ENCODE assay signal across 9 mouse cellular contexts in the genomic region with DNA sequence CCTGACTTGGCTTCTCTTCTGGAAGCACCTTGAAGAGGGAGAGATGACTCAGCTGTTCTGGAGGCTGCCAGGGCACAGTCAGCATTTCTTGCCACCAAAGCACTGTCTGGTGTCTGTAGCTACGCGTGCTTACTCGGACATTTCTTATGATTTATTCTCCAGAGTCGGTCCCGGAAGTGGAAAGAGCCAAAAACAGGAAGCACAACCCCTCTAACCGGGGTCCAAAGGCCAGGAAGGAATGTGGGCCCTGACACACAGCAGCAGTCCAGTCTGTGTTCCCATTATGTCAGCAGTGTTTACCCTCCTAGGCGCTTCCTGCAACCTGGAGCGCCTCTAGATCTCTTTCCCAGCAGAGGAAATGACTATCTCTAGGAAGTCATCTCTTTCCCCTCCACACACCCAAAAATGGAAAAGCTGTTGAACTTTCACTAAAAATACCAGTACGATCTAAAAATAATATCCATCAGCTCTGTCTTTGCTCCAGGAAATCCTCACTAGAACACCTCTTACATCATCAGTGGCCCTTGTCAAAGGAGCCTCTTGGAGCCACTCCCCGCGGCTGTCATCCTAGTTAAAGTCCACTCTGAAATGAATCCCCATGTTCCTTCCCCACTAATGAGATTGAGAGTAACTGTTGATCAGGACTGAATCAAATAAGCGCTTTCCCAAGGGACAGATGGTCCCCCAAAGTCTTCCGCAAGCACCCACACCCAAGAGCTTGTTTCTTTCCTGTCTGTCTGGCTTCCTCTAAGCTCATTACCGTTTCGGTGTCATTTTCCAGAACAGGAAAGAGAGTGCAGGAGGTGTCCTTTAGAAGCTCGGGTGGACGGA.
A peak's percentile ranks its signal among the peaks of the same experiment; 100 is the strongest.
DNase-seq lines count a peak whose midpoint lies in the region; ATAC-seq and TF ChIP-seq lines count a peak whose summit lies in the region.
"Had no signal": no experiment of that assay in that cellular context is flagged by ENCODE, and none has a peak within 500 bp of the region (broad histone marks: within the 10 kb centered on the region; RNA-seq: fewer than 3 reads in every experiment).

No protein-coding gene starts in this region.

- peaks cover 2% of the 10 kb centered on the region; the same call in 1 of the 2 replicates for H3K9me3 ChIP-seq in erythroblast, embryonic 14.5 days (ENCODE audit: control insufficient read depth, low read length)
- no peaks in the 10 kb centered on the region for H3K9me3 ChIP-seq in intestine, postnatal 0 days (ENCODE audit: control insufficient read depth)
- no peaks in the 10 kb centered on the region for H3K9me3 ChIP-seq in liver, postnatal 0 days (ENCODE audit: low read length)
- H3K9me3 ChIP-seq in forebrain, embryonic 13.5 days (replicated peaks), result 0 out of 2 replicates have a peak, but pooled peaks cover 3% of the 10 kb centered on the region
- H3K9me3 ChIP-seq: limb, embryonic 15.5 days had no signal

- no peak for TF ChIP-seq CTCF in intestine, postnatal 0 days (IDR thresholded peaks at IDR 0.05; ENCODE audit: low read depth)
- TF ChIP-seq CTCF in liver, postnatal 0 days (IDR thresholded peaks at IDR 0.05; ENCODE audit: low read depth), result no peak

- peaks cover 30% of the 10 kb centered on the region for H3K4me1 ChIP-seq in erythroblast, embryonic 14.5 days (ENCODE audit: control insufficient read depth)
- H3K4me1 ChIP-seq in intestine, postnatal 0 days (replicated peaks; ENCODE audit: control insufficient read depth, insufficient read depth, low read length), result no peaks in the 10 kb centered on the region
- H3K4me1 ChIP-seq in liver, postnatal 0 days (ENCODE audit: insufficient read depth), result no peaks in the 10 kb centered on the region
- peaks cover 7% of the 10 kb centered on the region; the same call in 1 of the 2 replicates for H3K4me1 ChIP-seq in forebrain, embryonic 13.5 days

- ATAC-seq in intestine, postnatal 0 days, result peak; percentile 31; the same call in 1 of the 2 replicates
- ATAC-seq in liver, postnatal 0 days, result peak; percentile 81
- no peak for ATAC-seq in monocyte, adult 5-6 weeks (replicated peaks; ENCODE audit: insufficient number of reproducible peaks, low FRiP score, low TSS enrichment, poor library complexity, severe bottlenecking)
- ATAC-seq in forebrain, embryonic 13.5 days, result no peak

- no peaks in the 10 kb centered on the region for H3K27me3 ChIP-seq in erythroblast, embryonic 14.5 days (ENCODE audit: control insufficient read depth)
- H3K27me3 ChIP-seq in intestine, postnatal 0 days (replicated peaks; ENCODE audit: control insufficient read depth, insufficient read depth, low read length), result no peaks in the 10 kb centered on the region
- no peaks in the 10 kb centered on the region for H3K27me3 ChIP-seq in liver, postnatal 0 days (ENCODE audit: insufficient read depth, low read length)
- no peaks in the 10 kb centered on the region for H3K27me3 ChIP-seq in forebrain, embryonic 13.5 days

- no peaks in the 10 kb centered on the region for H3K36me3 ChIP-seq in erythroblast, embryonic 14.5 days (ENCODE audit: control insufficient read depth)
- H3K36me3 ChIP-seq in intestine, postnatal 0 days (ENCODE audit: control insufficient read depth, insufficient read depth), result no peaks in the 10 kb centered on the region
- no peaks in the 10 kb centered on the region for H3K36me3 ChIP-seq in liver, postnatal 0 days (replicated peaks; ENCODE audit: insufficient read depth, low read length)
- no peaks in the 10 kb centered on the region for H3K36me3 ChIP-seq in forebrain, embryonic 13.5 days (ENCODE audit: poor library complexity, severe bottlenecking)
- H3K36me3 ChIP-seq: limb, embryonic 15.5 days had no signal

- H3K9ac ChIP-seq in intestine, postnatal 0 days (ENCODE audit: low read depth, low read length), result no peak overlapping the region
- no peak overlapping the region for H3K9ac ChIP-seq in liver, postnatal 0 days (replicated peaks)
- no peak overlapping the region for H3K9ac ChIP-seq in forebrain, embryonic 13.5 days
- H3K9ac ChIP-seq: limb, embryonic 15.5 days had no signal

- intact Hi-C loops in left cerebral cortex, postnatal 36 days (cut with DNase I), result no loop called here

- H3K4me2 ChIP-seq in intestine, postnatal 0 days (replicated peaks; ENCODE audit: low read depth), result no peak overlapping the region
- no peak overlapping the region for H3K4me2 ChIP-seq in liver, postnatal 0 days (ENCODE audit: low read depth, low read length)
- H3K4me2 ChIP-seq in forebrain, embryonic 13.5 days, result no peak overlapping the region
- H3K4me2 ChIP-seq: limb, embryonic 15.5 days had no signal

- peak; percentile 55 for DNase-seq in adrenal gland, adult 8-10 months
- no peak for DNase-seq in liver, postnatal 0 days
- no peak for DNase-seq in right cerebral cortex, adult 2 months (ENCODE audit: low spot score in 2 of 2)
- DNase-seq in left cerebral cortex, postnatal 36 days (ENCODE audit: low spot score in 2 of 2), result no peak

- no peak overlapping the region for H3K27ac ChIP-seq in intestine, postnatal 0 days (ENCODE audit: low read depth, low read length)
- H3K27ac ChIP-seq in liver, postnatal 0 days (ENCODE audit: low read depth), result no peak overlapping the region
- no peak overlapping the region for H3K27ac ChIP-seq in forebrain, embryonic 13.5 days
- H3K27ac ChIP-seq: limb, embryonic 15.5 days had no signal

- 60% methylated on average over 17 of the region's 17 CpGs for WGBS in intestine, postnatal 0 days
- 40% methylated on average over 17 of the region's 17 CpGs for WGBS in liver, postnatal 0 days (ENCODE audit: insufficient replicate concordance)
- WGBS in forebrain, embryonic 13.5 days, result 84% methylated on average over 17 of the region's 17 CpGs

- peak overlapping the region; percentile 26 for H3K4me3 ChIP-seq in erythroblast, embryonic 14.5 days (replicated peaks)
- no peak overlapping the region for H3K4me3 ChIP-seq in intestine, postnatal 0 days (ENCODE audit: low read depth, low read length)
- H3K4me3 ChIP-seq in liver, postnatal 0 days (ENCODE audit: low read depth, low read length), result no peak overlapping the region
- H3K4me3 ChIP-seq in forebrain, embryonic 13.5 days, result no peak overlapping the region
- H3K4me3 ChIP-seq: limb, embryonic 15.5 days had no signal

- no peak; the same call in 1 of the 2 replicates for TF ChIP-seq EP300 in liver, postnatal 0 days (IDR thresholded peaks at IDR 0.05; ENCODE audit: low read depth)

Comparison
In these comparisons a context has a peak if more than half of its experiments do, and no peak if none do; other contexts are left out.
1. ATAC-seq: peak in intestine, postnatal 0 days (single experiment) and liver, postnatal 0 days (single experiment); none in monocyte, adult 5-6 weeks (single experiment) and forebrain, embryonic 13.5 days (single experiment).